In genomic region chr7:84184703-84185102, GRCm38 (mm10) we compare ENCODE assay signal across 19 mouse cellular contexts. TPM values are rescaled to one million over a fixed set of nuclear protein-coding genes. Genes with fewer than 3 reads are reported as not detected.
DNase-seq lines count a peak whose midpoint lies in the region; ATAC-seq and TF ChIP-seq lines count a peak whose summit lies in the region.
"Had no signal": no experiment of that assay in that cellular context is flagged by ENCODE, and none has a peak within 500 bp of the region (broad histone marks: within the 10 kb centered on the region; RNA-seq: fewer than 3 reads in every experiment).

No protein-coding gene starts in this region.

- DNase-seq in forebrain, embryonic 11.5 days (ENCODE audit: low spot score) = no peak
- peak; percentile 10 for DNase-seq in lung, postnatal 0 days (ENCODE audit: low spot score)
- DNase-seq in lung, postnatal 10 days = no peak
- DNase-seq in embryonic facial prominence, embryonic 14.5 days (ENCODE audit: low spot score) = peak; percentile 45
- DNase-seq in midbrain, embryonic 14.5 days = no peak
- no peak for DNase-seq in thymus, adult 2 months
- DNase-seq: adrenal gland, postnatal 14 days; cerebellum, adult 18-20 months; cerebellum, adult 9-11 months; gastrocnemius, adult 2 months; gastrocnemius, postnatal 25 days; heart, postnatal 14 days; kidney, adult 18-20 months had no signal

- no peak overlapping the region for H3K4me2 ChIP-seq in forebrain, embryonic 16.5 days (ENCODE audit: low read length)
- no peak overlapping the region for H3K4me2 ChIP-seq in forebrain, embryonic 11.5 days (ENCODE audit: low read depth, low read length, severe bottlenecking)
- no peak overlapping the region for H3K4me2 ChIP-seq in lung, postnatal 0 days (replicated peaks; ENCODE audit: low read depth, low read length)
- H3K4me2 ChIP-seq in embryonic facial prominence, embryonic 14.5 days (ENCODE audit: low read depth, low read length) = no peak overlapping the region
- no peak overlapping the region for H3K4me2 ChIP-seq in midbrain, embryonic 14.5 days (ENCODE audit: low read length)
- H3K4me2 ChIP-seq: embryonic facial prominence, embryonic 12.5 days; hindbrain, embryonic 13.5 days had no signal

- TF ChIP-seq EP300 in lung, postnatal 0 days (IDR thresholded peaks at IDR 0.05) = no peak

- H3K4me3 ChIP-seq in forebrain, embryonic 16.5 days (replicated peaks; ENCODE audit: low read length) = no peak overlapping the region
- H3K4me3 ChIP-seq in forebrain, embryonic 11.5 days (ENCODE audit: low read depth, low read length) = no peak overlapping the region
- H3K4me3 ChIP-seq in lung, postnatal 0 days (ENCODE audit: low read depth, low read length) = no peak overlapping the region
- H3K4me3 ChIP-seq in embryonic facial prominence, embryonic 14.5 days (ENCODE audit: low read depth, low read length) = no peak overlapping the region
- H3K4me3 ChIP-seq in midbrain, embryonic 14.5 days (replicated peaks; ENCODE audit: low read depth, low read length) = no peak overlapping the region
- no peak overlapping the region for H3K4me3 ChIP-seq in thymus, adult 2 months (ENCODE audit: control insufficient read depth, insufficient read depth, low read length)
- H3K4me3 ChIP-seq: embryonic facial prominence, embryonic 12.5 days; gastrocnemius, adult 2 months; hindbrain, embryonic 13.5 days had no signal

- TF ChIP-seq POLR2A in thymus, adult 2 months (IDR thresholded peaks at IDR 0.05; ENCODE audit: control insufficient read depth, extremely low read depth, insufficient read depth, low read length, poor library complexity) = no peak

- ATAC-seq in forebrain, embryonic 16.5 days = no peak
- ATAC-seq in forebrain, embryonic 11.5 days (replicated peaks; ENCODE audit: low FRiP score) = no peak
- peak; percentile 30; the same call in 1 of the 2 replicates for ATAC-seq in lung, postnatal 0 days
- ATAC-seq in embryonic facial prominence, embryonic 14.5 days (ENCODE audit: low read depth) = 0 out of 2 replicates have a peak, but pooled peaks have one; percentile 41
- no peak for ATAC-seq in midbrain, embryonic 14.5 days (ENCODE audit: low FRiP score, low TSS enrichment)
- ATAC-seq: activated CD4-positive, CD25-positive, alpha-beta regulatory T cell, adult 4 months; hindbrain, postnatal 0 days had no signal

- H3K4me1 ChIP-seq in forebrain, embryonic 16.5 days (replicated peaks; ENCODE audit: control insufficient read depth, insufficient read depth, low read length) = no peaks in the 10 kb centered on the region
- H3K4me1 ChIP-seq in forebrain, embryonic 11.5 days (replicated peaks; ENCODE audit: control insufficient read depth, insufficient read depth, low read length) = no peaks in the 10 kb centered on the region
- no peaks in the 10 kb centered on the region for H3K4me1 ChIP-seq in lung, postnatal 0 days (ENCODE audit: insufficient read depth, low read depth, low read length)
- H3K4me1 ChIP-seq in embryonic facial prominence, embryonic 14.5 days (ENCODE audit: control insufficient read depth, insufficient read depth, low read length) = no peaks in the 10 kb centered on the region
- H3K4me1 ChIP-seq in midbrain, embryonic 14.5 days (ENCODE audit: control insufficient read depth, insufficient read depth, low read length) = no peaks in the 10 kb centered on the region
- no peaks in the 10 kb centered on the region for H3K4me1 ChIP-seq in thymus, adult 2 months (replicated peaks; ENCODE audit: control insufficient read depth, insufficient read depth, low read length)
- H3K4me1 ChIP-seq: embryonic facial prominence, embryonic 12.5 days; hindbrain, embryonic 13.5 days had no signal

- H3K9ac ChIP-seq in forebrain, embryonic 16.5 days (replicated peaks; ENCODE audit: low read depth, low read length) = no peak overlapping the region
- H3K9ac ChIP-seq in forebrain, embryonic 11.5 days (ENCODE audit: low read length) = no peak overlapping the region
- no peak overlapping the region for H3K9ac ChIP-seq in lung, postnatal 0 days (replicated peaks; ENCODE audit: low read depth)
- H3K9ac ChIP-seq in embryonic facial prominence, embryonic 14.5 days (ENCODE audit: low read depth, low read length) = no peak overlapping the region
- H3K9ac ChIP-seq in midbrain, embryonic 14.5 days (replicated peaks; ENCODE audit: low read length) = no peak overlapping the region
- H3K9ac ChIP-seq: embryonic facial prominence, embryonic 12.5 days; hindbrain, embryonic 13.5 days had no signal

- H3K27me3 ChIP-seq in forebrain, embryonic 16.5 days (replicated peaks; ENCODE audit: control insufficient read depth, insufficient read depth, low read length) = no peaks in the 10 kb centered on the region
- no peaks in the 10 kb centered on the region for H3K27me3 ChIP-seq in forebrain, embryonic 11.5 days (ENCODE audit: control insufficient read depth, insufficient read depth, low read length)
- no peaks in the 10 kb centered on the region for H3K27me3 ChIP-seq in lung, postnatal 0 days (replicated peaks; ENCODE audit: insufficient read depth, low read length)
- H3K27me3 ChIP-seq in embryonic facial prominence, embryonic 14.5 days (replicated peaks; ENCODE audit: control insufficient read depth, insufficient read depth, low read length) = no peaks in the 10 kb centered on the region
- no peaks in the 10 kb centered on the region for H3K27me3 ChIP-seq in midbrain, embryonic 14.5 days (ENCODE audit: control insufficient read depth, insufficient read depth, low read length)
- H3K27me3 ChIP-seq in thymus, adult 2 months (ENCODE audit: control insufficient read depth, insufficient read depth, low read length) = no peaks in the 10 kb centered on the region
- H3K27me3 ChIP-seq: embryonic facial prominence, embryonic 12.5 days; hindbrain, embryonic 13.5 days had no signal

- no peaks in the 10 kb centered on the region for H3K36me3 ChIP-seq in forebrain, embryonic 16.5 days (ENCODE audit: control insufficient read depth, insufficient read depth)
- H3K36me3 ChIP-seq in forebrain, embryonic 11.5 days (ENCODE audit: control insufficient read depth, insufficient read depth, low read length) = no peaks in the 10 kb centered on the region
- no peaks in the 10 kb centered on the region for H3K36me3 ChIP-seq in lung, postnatal 0 days (ENCODE audit: insufficient read depth, low read length)
- no peaks in the 10 kb centered on the region for H3K36me3 ChIP-seq in embryonic facial prominence, embryonic 14.5 days (ENCODE audit: control insufficient read depth, insufficient read depth, low read length)
- no peaks in the 10 kb centered on the region for H3K36me3 ChIP-seq in midbrain, embryonic 14.5 days (ENCODE audit: control insufficient read depth, insufficient read depth, low read length)
- no peaks in the 10 kb centered on the region for H3K36me3 ChIP-seq in thymus, adult 2 months (ENCODE audit: control insufficient read depth, insufficient read depth, low read length)
- H3K36me3 ChIP-seq: embryonic facial prominence, embryonic 12.5 days; G1E; hindbrain, embryonic 13.5 days had no signal

- no peaks in the 10 kb centered on the region for H3K9me3 ChIP-seq in forebrain, embryonic 16.5 days (ENCODE audit: control insufficient read depth, low read length)
- H3K9me3 ChIP-seq in forebrain, embryonic 11.5 days (ENCODE audit: control insufficient read depth, low read length) = no peaks in the 10 kb centered on the region
- H3K9me3 ChIP-seq in lung, postnatal 0 days (ENCODE audit: low read length) = no peaks in the 10 kb centered on the region
- no peaks in the 10 kb centered on the region for H3K9me3 ChIP-seq in embryonic facial prominence, embryonic 14.5 days (ENCODE audit: control insufficient read depth, low read length)
- H3K9me3 ChIP-seq in midbrain, embryonic 14.5 days (ENCODE audit: control insufficient read depth, low read length) = no peaks in the 10 kb centered on the region
- H3K9me3 ChIP-seq: embryonic facial prominence, embryonic 12.5 days; G1E; hindbrain, embryonic 13.5 days had no signal

- WGBS in forebrain, embryonic 16.5 days = 85% methylated on average over 3 of the region's 3 CpGs
- 73% methylated on average over 3 of the region's 3 CpGs for WGBS in forebrain, embryonic 11.5 days
- WGBS in lung, postnatal 0 days = 56% methylated on average over 3 of the region's 3 CpGs
- WGBS in embryonic facial prominence, embryonic 14.5 days = 64% methylated on average over 3 of the region's 3 CpGs
- 75% methylated on average over 3 of the region's 3 CpGs for WGBS in midbrain, embryonic 14.5 days
- 90% methylated on average over 3 of the region's 3 CpGs for WGBS in thymus, adult 2 months

- peak overlapping the region; percentile 20; the same call in 1 of the 2 replicates for H3K27ac ChIP-seq in forebrain, embryonic 16.5 days (ENCODE audit: low read length)
- H3K27ac ChIP-seq in forebrain, embryonic 11.5 days (ENCODE audit: low read depth, low read length) = no peak overlapping the region
- no peak overlapping the region for H3K27ac ChIP-seq in lung, postnatal 0 days (ENCODE audit: low read length)
- H3K27ac ChIP-seq in embryonic facial prominence, embryonic 14.5 days (replicated peaks; ENCODE audit: low read depth, low read length) = no peak overlapping the region
- no peak overlapping the region for H3K27ac ChIP-seq in midbrain, embryonic 14.5 days (replicated peaks; ENCODE audit: low read depth, low read length)
- H3K27ac ChIP-seq in thymus, adult 2 months (ENCODE audit: control insufficient read depth, insufficient read depth, low read length) = no peak overlapping the region
- H3K27ac ChIP-seq: embryonic facial prominence, embryonic 12.5 days; gastrocnemius, adult 2 months; hindbrain, embryonic 13.5 days; hindbrain, postnatal 0 days had no signal

- no peak for TF ChIP-seq CTCF in lung, postnatal 0 days (IDR thresholded peaks at IDR 0.05)
- TF ChIP-seq CTCF in thymus, adult 2 months (IDR thresholded peaks at IDR 0.05; ENCODE audit: borderline replicate concordance, control insufficient read depth, extremely low read depth, insufficient read depth, low read length, poor library complexity) = no peak

RNA-seq across cellular contexts. Expression of gene Abhd17c, which starts 33.0 kb away (rescaled TPM):
- 26.2 and 36.1 TPM in 2 replicates for polyA plus RNA-seq in forebrain, embryonic 16.5 days (2015; fragmentation: Nextera tagmentation; extraction: Ambion mirVana)
- polyA plus RNA-seq in forebrain, embryonic 11.5 days (2014; fragmentation: Nextera tagmentation; extraction: Ambion mirVana) = 71.3 and 77.7 TPM in 2 replicates
- polyA plus RNA-seq in lung, postnatal 0 days (2015; fragmentation: Nextera tagmentation; extraction: Ambion mirVana) = 91.3 and 104 TPM in 2 replicates
- 32.8 and 34.9 TPM in 2 replicates for polyA plus RNA-seq in embryonic facial prominence, embryonic 14.5 days (2014; fragmentation: Nextera tagmentation; extraction: Ambion mirVana)
- polyA plus RNA-seq in midbrain, embryonic 14.5 days (2014; fragmentation: Nextera tagmentation; extraction: Ambion mirVana) = 50.3 and 55.7 TPM in 2 replicates
- polyA plus RNA-seq in thymus, adult 2 months (2012; rRNA removed) = 78.7 and 92.3 TPM in 2 replicates

Comparison
In these comparisons a context has a peak if more than half of its experiments do, and no peak if none do; other contexts are left out.
1. DNase-seq: peak in lung, postnatal 0 days (single experiment) and embryonic facial prominence, embryonic 14.5 days (single experiment); none in forebrain, embryonic 11.5 days (single experiment), lung, postnatal 10 days (single experiment), midbrain, embryonic 14.5 days (single experiment) and thymus, adult 2 months (single experiment).
2. ATAC-seq: peak in lung, postnatal 0 days (single experiment) and embryonic facial prominence, embryonic 14.5 days (single experiment); none in forebrain, embryonic 16.5 days (single experiment), forebrain, embryonic 11.5 days (single experiment) and midbrain, embryonic 14.5 days (single experiment).